9 mouse cellular contexts compared by ENCODE assay signal in genomic region chr8:126298296-126299093, GRCm38 (mm10). TPM values are rescaled to one million over a fixed set of nuclear protein-coding genes. Genes with fewer than 3 reads are reported as not detected.
DNase-seq lines count a peak whose midpoint lies in the region; ATAC-seq and TF ChIP-seq lines count a peak whose summit lies in the region.
"Had no signal": no experiment of that assay in that cellular context is flagged by ENCODE, and none has a peak within 500 bp of the region (broad histone marks: within the 10 kb centered on the region; RNA-seq: fewer than 3 reads in every experiment).

TSS of gene Slc35f3 (plus strand) at chr8:126298558.

- peak within 1 kb of the TSS; percentile 50 for H3K9ac ChIP-seq in kidney, postnatal 0 days (ENCODE audit: low read depth, low read length)

- WGBS in kidney, postnatal 0 days: 1% methylated on average over 70 of the region's 72 CpGs

- H3K9me3 ChIP-seq in kidney, postnatal 0 days (replicated peaks; ENCODE audit: low read length): no peaks in the 10 kb centered on the region

- peak; percentile 70 for ATAC-seq in granulocyte monocyte progenitor cell, adult 5-6 weeks (replicated peaks; ENCODE audit: poor library complexity, severe bottlenecking)
- peak; percentile 74 for ATAC-seq in kidney, postnatal 0 days (replicated peaks; ENCODE audit: low FRiP score, low read depth)

- H3K4me2 ChIP-seq in kidney, postnatal 0 days (ENCODE audit: low read length): peak within 1 kb of the TSS; percentile 84

- no peak for TF ChIP-seq CTCF in cortical plate, adult 2 months (IDR thresholded peaks at IDR 0.05; ENCODE audit: extremely low read depth, insufficient read depth, low read length)
- TF ChIP-seq CTCF in kidney, postnatal 0 days (IDR thresholded peaks at IDR 0.05; ENCODE audit: low read depth): no peak

- peak; percentile 59; the same call in 1 of the 2 replicates for TF ChIP-seq POLR2A in cortical plate, adult 2 months (IDR thresholded peaks at IDR 0.05; ENCODE audit: extremely low read depth, insufficient read depth, low read length)

- peak within 1 kb of the TSS; percentile 84 for H3K4me3 ChIP-seq in cortical plate, adult 2 months (ENCODE audit: insufficient read depth, low read length)
- peak within 1 kb of the TSS; percentile 43 for H3K4me3 ChIP-seq in kidney, postnatal 0 days (replicated peaks; ENCODE audit: low read depth, low read length)

- peak within 1 kb of the TSS; percentile 81 for H3K27ac ChIP-seq in cortical plate, adult 2 months (ENCODE audit: insufficient read depth, low read length)
- H3K27ac ChIP-seq in kidney, postnatal 0 days: no peak within 1 kb of the TSS

- no peaks in the 10 kb centered on the region for H3K36me3 ChIP-seq in kidney, postnatal 0 days (ENCODE audit: insufficient read depth, low read length)

- H3K4me1 ChIP-seq in cortical plate, adult 2 months (ENCODE audit: control insufficient read depth, insufficient read depth, low read length): peaks cover 6% of the 10 kb centered on the region
- no peaks in the 10 kb centered on the region for H3K4me1 ChIP-seq in kidney, postnatal 0 days (replicated peaks; ENCODE audit: insufficient read depth, low read length)

- peak; percentile 26 for DNase-seq in gastrocnemius, postnatal 10 days
- no peak for DNase-seq in gastrocnemius, postnatal 25 days
- peak; percentile 50 for DNase-seq in kidney, postnatal 0 days (ENCODE audit: low spot score)
- DNase-seq in liver: peak; percentile 8
- DNase-seq in neural tube, embryonic 10.5 days (ENCODE audit: extremely low spot score, low spot score): peak; percentile 55
- peak; percentile 50 for DNase-seq in thymus, postnatal 4 days

- no peaks in the 10 kb centered on the region; the same call in 1 of the 2 replicates for H3K27me3 ChIP-seq in kidney, postnatal 0 days (ENCODE audit: insufficient read depth, low read length)

RNA-seq across cellular contexts. Expression of gene Slc35f3, which starts in this region (rescaled TPM):
- under 1 TPM; 0.25 to 0.35 TPM for total RNA-seq in gastrocnemius, postnatal 10 days (2021)
- total RNA-seq in gastrocnemius, postnatal 25 days (2021): not detected
- polyA plus RNA-seq in cortical plate, adult 2 months (2012; rRNA removed): 11.7 and 11.9 TPM in 2 replicates
- total RNA-seq in granulocyte monocyte progenitor cell, adult 5-6 weeks (2014; fragmentation: Nextera tagmentation): not detected in 2 replicates
- not detected in 2 replicates for total RNA-seq in granulocyte monocyte progenitor cell, adult 5-6 weeks (2017)
- 1.2 and 1.4 TPM in 2 replicates for polyA plus RNA-seq in kidney, postnatal 0 days (2015; fragmentation: Nextera tagmentation; extraction: Ambion mirVana)
- total RNA-seq: heart, postnatal 36 days had no signal

Comparison
In these comparisons a context has a peak if more than half of its experiments do, and no peak if none do; other contexts are left out.
1. Peak in DNase-seq in gastrocnemius, postnatal 10 days; RNA of the gene not detected or under 1 TPM.
2. Peak in ATAC-seq in granulocyte monocyte progenitor cell, adult 5-6 weeks; RNA of the gene not detected or under 1 TPM.